Mouse (Mus musculus) R1 (cell line): ENCODE measurements at regions not wholly inside any gene's neighbourhood (a gene's known extent, or its start where the extent isn't known, plus 50 kb on each side); places are given as distances from the start of the nearest gene placed in this dataset.

Source experiments
- DNase-seq: peaks from one replicate; pipeline ENCODE4 v3.0.0-alpha.2; 2018; ENCODE audit warnings: low read depth, low spot score

DNA sequence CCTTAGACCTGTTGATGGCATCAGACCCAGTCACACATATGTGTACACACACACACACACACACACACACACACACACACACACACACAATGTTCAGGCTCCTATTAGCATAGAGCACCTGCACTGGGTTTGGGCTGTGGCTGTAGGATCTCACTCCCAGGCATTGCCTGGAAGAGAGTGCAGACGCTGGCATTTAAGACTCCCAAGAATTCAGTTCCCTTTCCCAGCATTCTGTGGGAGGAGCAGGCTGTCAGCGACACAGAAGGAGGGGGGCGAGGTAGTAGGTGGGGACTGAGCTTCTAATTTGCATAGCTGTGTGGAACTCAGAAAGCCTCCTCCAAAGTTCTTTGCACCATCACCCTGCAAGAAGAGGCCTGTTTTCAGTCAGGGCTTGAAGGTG lies 374.2 kb upstream of the Fam49b start:
- DNase-seq = peak; percentile 34

- DNase-seq = no peak
Measured at GRCm38 (mm10) chr15:64434908-64435307, 374.6 kb upstream of the Fam49b start.

- no peak for DNase-seq
Measured at GRCm38 (mm10) chr15:64445076-64445475, 372.4 kb upstream of the Gm21798 start.

DNA sequence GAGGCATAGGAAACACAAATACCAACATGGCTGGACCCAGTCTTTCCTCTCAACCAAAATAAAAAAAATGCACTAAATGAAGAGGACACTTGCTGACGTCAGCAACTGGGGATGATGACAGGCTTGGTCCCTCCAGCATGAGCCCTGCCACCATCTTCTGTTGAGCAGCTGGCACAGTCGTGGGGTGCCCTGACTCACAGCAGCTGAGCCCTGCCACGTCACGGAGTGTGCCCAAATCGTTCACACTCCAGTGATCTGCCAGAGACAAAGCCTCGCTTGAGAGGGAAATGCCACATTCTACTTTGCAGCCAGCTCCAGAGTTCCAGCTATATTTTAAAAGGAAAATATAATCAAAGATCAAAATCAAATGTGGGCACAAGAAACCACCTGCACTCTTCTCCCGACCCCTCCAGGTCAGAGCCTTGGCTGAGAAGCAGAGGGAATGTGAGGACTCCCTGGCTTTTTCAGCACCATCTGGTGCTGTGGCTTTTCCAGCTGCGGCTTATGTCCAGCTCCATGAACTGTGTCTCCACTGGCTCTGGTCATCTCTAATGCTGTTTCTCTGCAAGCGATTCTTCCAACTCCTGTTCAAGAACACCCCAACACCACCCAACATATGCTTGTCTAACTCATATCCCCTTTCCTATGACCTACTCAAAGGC lies 371.0 kb upstream of the Gm21798 start:
- DNase-seq = no peak

GRCm38 (mm10) chr15:64447239-64447952 lies 370.1 kb upstream of the Gm21798 start:
- DNase-seq = no peak

DNA sequence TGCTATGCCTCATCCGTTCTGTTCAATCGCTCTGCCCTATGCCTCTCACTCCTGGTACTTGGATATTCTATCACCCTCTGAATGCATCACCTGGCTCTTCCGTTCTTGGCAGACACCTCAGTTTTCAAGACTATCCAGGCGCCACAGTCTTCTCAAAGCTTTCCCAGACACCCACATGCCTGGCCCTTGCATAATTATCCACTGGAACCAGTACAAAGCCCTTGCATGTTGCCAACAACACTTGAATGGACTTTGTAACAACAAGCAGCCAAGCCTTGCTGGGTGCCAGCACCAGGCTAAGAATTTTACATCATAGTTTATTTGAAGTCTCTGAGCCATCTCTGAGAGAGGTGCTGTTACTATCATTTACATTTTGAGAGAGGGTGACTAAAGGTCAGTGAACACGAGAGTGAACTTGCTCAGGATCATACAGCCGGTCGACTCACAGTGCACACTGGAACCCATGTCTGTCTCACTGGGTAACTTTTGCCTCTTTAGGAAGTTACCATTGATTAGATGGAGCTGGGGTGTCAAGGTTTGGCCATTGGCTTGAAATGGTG lies 368.8 kb upstream of the Gm21798 start:
- DNase-seq = no peak

GRCm38 (mm10) chr15:64470743-64471142 lies 346.8 kb upstream of the Gm21798 start:
- DNase-seq = no peak

DNA sequence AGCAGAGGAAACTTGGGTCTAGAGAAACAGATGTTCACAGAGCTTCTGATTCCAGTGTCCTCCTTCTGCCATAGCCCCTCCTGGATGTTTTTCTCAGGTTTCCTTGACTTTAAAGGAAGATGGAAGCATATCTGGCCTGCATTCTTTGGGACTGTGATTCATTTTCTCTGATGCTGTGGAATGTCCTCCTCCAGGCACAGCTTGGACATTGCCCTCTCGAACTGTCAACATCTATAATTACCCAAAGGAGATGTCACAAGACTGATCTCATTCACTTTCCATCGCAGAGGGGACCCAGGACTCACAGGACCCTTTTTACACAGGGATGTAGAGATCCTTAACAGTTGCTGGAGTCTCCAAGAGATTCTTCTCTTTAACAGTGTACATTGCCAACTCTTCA lies 345.9 kb upstream of the Gm21798 start:
- DNase-seq = no peak

DNA sequence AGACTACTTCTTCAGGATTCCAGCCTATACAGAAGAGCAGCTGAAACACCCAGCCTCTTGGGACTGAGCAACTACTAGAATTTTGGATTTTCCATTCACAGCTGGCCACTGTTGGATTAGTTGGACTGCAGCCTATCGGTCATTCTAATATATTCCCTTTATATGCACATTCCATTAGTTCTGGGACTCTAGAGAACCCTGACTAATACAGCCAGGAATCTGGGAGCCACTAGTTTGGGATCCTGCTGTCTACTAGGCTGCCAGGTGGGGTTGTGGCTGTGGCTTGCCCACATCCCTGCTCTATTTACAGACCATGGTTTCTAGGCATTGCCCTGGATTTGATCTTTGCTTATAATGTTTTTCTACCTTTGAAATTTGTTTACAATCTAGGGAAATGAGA lies 343.3 kb upstream of the Gm21798 start:
- DNase-seq = no peak

GRCm38 (mm10) chr15:64477131-64477530 lies 340.4 kb upstream of the Gm21798 start:
- DNase-seq = no peak

DNA sequence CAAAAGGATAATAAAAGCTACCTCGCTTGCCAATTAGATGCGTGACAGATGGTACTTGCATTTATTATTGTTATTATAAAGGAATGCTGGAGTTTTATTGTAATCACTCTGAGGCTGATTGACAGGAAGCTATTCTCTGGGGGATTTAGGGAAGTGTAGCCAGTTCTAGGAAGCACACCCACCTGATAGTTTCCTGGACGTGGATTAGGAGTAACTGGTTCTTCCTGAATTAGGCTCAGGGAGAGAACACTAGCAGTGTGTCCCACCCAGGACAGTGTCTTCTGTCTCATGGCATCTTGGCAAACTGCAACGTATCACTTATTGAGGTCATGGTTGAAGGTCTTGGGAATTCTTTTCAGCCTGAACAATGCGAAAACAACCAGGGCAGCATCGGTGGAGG lies 336.9 kb upstream of the Gm21798 start:
- DNase-seq = no peak

DNA sequence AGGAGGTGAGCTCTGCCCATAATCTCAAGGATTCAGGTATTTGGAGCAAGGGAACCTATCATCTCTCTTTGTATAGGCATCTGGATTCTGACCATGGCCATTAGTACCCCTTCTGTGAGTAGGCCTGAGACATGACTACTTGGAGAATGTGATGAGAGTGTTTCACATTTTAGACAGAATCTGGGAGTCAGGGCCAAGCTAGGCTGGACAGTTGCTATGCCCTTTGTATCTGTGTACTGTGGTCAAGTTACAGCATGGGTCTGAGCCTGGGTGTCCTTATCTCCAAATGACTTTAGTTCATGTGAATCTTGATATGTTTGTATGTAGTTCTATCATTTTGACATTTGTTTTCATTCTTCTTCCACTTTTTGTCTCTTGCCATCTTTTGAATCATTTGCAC lies 336.3 kb upstream of the Gm21798 start:
- no peak for DNase-seq

- no peak for DNase-seq
Measured at GRCm38 (mm10) chr15:64482960-64483359, 334.5 kb upstream of the Gm21798 start.

GRCm38 (mm10) chr15:64487801-64488200 lies 329.7 kb upstream of the Gm21798 start:
- DNase-seq = no peak

GRCm38 (mm10) chr15:64500783-64501182 lies 316.7 kb upstream of the Gm21798 start:
- no peak for DNase-seq

DNA sequence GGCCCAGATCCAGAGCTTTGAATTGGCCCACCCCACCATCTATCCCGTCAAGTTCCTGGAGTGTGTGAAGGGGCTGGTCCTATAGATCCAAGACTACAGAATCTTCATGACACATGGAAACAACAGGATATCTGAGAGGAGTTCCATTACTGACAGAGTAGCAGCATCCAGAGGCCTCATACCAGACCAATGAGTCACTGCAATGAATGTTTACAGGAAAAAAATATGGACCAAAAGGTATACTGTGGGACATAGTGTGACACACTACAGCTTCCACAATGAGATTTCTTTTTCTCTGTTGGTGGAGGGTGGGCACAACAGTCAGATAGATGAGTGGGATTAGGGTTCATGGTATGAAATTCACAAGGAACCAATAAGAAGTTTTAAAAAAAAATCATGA lies 316.0 kb upstream of the Gm21798 start:
- no peak for DNase-seq

DNA sequence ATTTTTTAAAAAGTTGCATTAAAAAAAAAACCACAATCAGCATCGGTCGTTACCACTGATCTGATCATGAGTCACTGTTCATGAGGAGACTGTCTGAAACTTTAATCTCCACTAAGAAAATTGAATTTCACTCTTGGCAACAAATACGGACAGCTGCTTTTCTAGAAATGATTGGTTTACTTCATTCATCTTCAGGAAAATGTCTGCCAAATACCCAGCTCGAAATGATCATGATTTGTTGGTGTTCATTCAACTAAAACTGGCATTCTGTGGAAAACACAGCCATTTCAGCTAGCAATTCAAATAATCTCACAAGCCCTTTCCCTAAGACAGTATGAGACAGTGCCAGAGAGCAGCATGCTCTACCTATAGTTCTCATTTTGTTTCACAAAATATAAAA lies 312.7 kb upstream of the Gm21798 start:
- no peak for DNase-seq

- DNase-seq = no peak
Measured at GRCm38 (mm10) chr15:64510649-64511048, 306.8 kb upstream of the Gm21798 start.

DNA sequence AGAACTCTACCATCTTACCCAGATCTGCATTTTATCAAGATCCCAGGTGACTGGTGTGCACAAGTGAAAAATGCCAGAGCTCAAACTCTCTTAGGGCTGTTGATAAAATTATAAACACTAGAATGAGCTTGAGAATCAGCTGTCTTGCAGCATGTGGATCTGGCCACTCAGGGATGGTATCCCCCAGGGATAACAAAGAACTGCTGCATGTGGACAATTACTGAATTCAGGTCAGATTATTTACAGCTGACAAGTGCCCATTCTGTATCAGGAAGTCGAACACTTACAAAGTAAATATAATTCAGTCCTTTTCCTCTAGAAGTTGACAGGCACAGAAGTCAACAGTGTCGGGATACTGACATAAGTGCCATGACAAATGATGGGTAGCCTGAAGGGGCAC lies 306.3 kb upstream of the Gm21798 start:
- DNase-seq = no peak

GRCm38 (mm10) chr15:64512615-64513014 lies 304.9 kb upstream of the Gm21798 start:
- no peak for DNase-seq

DNA sequence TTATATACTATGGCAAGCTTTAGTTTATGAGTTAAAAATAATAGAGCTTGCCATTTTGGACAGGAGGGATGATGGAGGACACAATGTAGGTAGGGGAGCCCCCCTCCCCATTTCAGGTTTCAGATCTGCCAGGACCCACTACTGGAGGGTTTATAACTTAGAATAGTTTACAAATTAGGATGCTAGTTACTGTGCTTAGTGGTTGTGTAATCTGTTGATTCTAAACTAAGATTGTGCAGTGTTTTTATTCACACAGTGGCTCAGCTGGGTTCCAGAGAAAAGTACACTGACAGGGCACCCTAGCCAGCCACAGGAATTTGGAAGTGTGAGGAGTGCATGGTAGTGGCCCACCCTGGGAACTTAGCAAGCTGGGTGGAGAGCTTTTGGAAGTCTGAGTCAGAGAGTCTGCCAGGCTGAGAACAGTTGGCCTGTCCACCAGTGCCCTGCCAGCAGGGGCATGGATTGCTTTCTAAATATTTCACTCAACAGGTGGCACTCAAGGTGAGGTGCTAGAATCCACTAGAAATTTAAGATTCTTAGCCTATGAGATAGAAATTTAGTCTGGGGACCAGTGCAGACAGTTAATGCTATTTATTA lies 303.9 kb upstream of the Gm21798 start:
- DNase-seq = no peak

GRCm38 (mm10) chr15:64515179-64515578 lies 302.3 kb upstream of the Gm21798 start:
- no peak for DNase-seq

DNA sequence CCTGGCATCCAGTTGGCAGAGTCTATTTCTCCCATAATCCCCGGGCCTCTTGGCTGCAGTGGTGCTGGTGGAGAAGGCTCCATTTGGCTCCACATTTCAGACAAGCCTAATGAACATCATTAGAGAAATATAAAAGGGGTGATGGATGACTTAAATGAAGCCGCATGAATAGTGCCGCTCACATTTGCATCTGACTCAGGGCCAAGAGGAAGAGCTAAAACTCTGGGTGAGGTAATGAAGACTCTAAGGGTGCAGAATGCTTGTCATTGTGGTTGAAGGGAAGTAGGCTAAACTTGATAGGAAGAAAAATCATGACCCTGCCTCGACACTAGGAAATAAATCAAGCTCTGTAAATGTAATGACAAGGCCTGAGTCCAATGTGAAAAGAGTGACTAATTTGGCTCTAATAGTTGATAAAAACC lies 298.3 kb upstream of the Gm21798 start:
- no peak for DNase-seq
